Mouse (Mus musculus) cortical plate, adult 2 months (tissue): ENCODE results near the gene Bank1.

Source experiments
- CTCF ChIP-seq: fragments of 200-500 bp; IDR thresholded peaks from 2 replicates; pipeline ENCODE4 v1.5.1; 2011; ENCODE audit warnings: mild to moderate bottlenecking, control low read depth, low read length; ENCODE audit not compliant: insufficient read depth; ENCODE audit errors: extremely low read depth
- POLR2A ChIP-seq: fragments of 200-500 bp; IDR thresholded peaks from 2 replicates; pipeline ENCODE4 v1.6.1; 2011; ENCODE audit warnings: mild to moderate bottlenecking, low read length, control low read depth; ENCODE audit not compliant: insufficient read depth; ENCODE audit errors: extremely low read depth

DNA sequence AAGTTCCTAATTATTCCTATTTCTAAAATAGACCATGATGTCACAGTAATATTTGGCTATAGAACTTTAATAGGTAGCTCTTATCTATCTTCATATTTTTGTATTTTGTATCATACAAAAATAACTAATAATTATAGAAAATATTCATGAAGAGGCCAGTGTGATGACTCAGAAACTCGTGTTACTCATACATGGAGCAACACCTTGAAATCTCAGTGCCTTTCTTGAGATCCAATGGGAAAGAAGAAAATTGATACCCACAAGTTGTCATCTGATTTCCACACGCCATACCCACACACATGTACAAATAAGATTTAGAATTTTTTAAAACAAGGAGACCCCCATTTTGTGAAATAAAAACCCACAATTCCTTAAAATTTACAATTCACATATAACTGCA is 92.4 kb downstream of the Bank1 start:
- TF ChIP-seq POLR2A (no peak), CTCF (no peak)
